Mouse (Mus musculus) brain, embryonic 14.5 days (tissue): ENCODE data around the gene Csnk1e.

Experiments used
- CTCF ChIP-seq: fragments of 200-500 bp; IDR thresholded peaks from 2 replicates; pipeline ENCODE4 v1.5.1; 2012; ENCODE audit warnings: inconsistent platforms, mild to moderate bottlenecking, moderate library complexity, borderline replicate concordance; ENCODE audit not compliant: insufficient read depth, insufficient read length; ENCODE audit errors: extremely low read depth
- POLR2A ChIP-seq: fragments of 200-500 bp; IDR thresholded peaks from 2 replicates; pipeline ENCODE4 v1.6.1; 2012; ENCODE audit warnings: mild to moderate bottlenecking, inconsistent platforms, borderline replicate concordance; ENCODE audit not compliant: poor library complexity, insufficient read depth, insufficient read length, severe bottlenecking; ENCODE audit errors: extremely low read depth

- no peak for TF ChIP-seq CTCF
- TF ChIP-seq POLR2A, result no peak
Measured at GRCm38 (mm10) chr15:79504707-79505452, 49.5 kb upstream of the Csnk1e start, which contains the start of gene Kcnj4.
